Mouse (Mus musculus) neutrophil, adult 83 days (primary cell): ENCODE measurements around the gene Mrgprb5. TPM values are rescaled to one million over a fixed set of nuclear protein-coding genes. Genes with fewer than 3 reads are reported as not detected.

ENCODE experiments used
- total RNA-seq, 2 experiments: library from RNA; stranded (reverse); gene quantifications; one replicate each; pipeline ENCODE4 v1.2.4; 2023

Gene Mrgprb5
- not detected for total RNA-seq

DNA sequence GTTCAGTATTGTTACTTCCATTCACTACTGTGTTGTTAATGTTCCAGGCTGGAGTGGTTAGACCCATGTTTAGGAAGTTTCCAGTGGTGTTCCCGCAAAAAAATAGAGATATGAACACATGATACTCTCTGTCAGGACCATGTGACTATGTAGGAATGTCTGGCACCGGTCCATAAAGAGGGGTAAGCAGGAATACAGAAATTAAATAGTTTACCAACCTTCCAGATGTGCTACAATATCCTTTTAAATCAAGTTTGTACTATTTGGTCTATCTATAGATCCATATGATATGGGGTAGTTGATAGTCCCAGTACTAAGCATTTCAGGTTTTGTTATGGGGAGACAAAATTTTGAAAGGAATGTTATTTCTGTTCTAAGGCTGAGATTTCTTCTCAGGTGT is at the start of gene Mrgprb5:
Gene Mrgprb5, minus strand, starts transcription at position 101 of the 400 bp plus-strand sequence.

DNA sequence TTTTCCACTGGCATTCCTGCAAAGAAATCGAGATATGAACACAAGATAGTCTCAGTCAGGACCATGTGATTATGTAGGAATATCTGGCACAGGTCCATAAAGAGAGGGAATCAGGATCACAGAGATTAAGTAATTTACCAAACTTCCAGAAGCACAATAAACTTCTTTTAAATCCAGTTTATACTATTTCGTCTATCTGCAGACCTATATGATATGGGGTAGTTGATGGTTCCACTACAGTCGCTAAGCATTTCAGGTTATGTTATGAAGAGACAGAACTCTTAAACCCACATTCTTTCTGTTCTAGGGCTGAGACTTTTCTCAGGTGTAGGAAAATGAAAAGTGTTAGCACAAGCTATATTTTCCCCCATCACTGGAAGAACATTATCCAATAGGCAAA is 30.4 kb upstream of the Mrgprb5 start, which contains the start of gene Mrgprb4:
Gene Mrgprb4, minus strand, starts transcription at position 101 of the 400 bp plus-strand sequence.

Other genes starting within 250 kb of the Mrgprb5 start
- not detected for gene Mrgpra4, start 186.9 kb downstream of the Mrgprb5 start, total RNA-seq
- gene Mrgprx1, start 141.4 kb downstream of the Mrgprb5 start, total RNA-seq: not detected
- not detected for gene Mrgprb4, start 30.3 kb upstream of the Mrgprb5 start, total RNA-seq
- gene Mrgprb8, start 219.5 kb upstream of the Mrgprb5 start, total RNA-seq: not detected